Mouse (Mus musculus): ENCODE measurements around the gene Olfr288. TPM values are rescaled to one million over a fixed set of nuclear protein-coding genes. Genes with fewer than 3 reads are reported as not detected.

The Olfr288 gene
- polyA plus RNA-seq, 1 experiment from 2014 or later, result not detected

GRCm38 (mm10) chr15:98165525-98165924, 29.8 kb downstream of the Olfr288 start, which contains the start of gene Asb8:
TSS of gene Asb8 (minus strand) at chr15:98165625.
- Histone ChIP-seq H3K4me2 (ENCODE audit: low read length) (no peak within 1 kb of the TSS), H3K4me3 (ENCODE audit: control insufficient read depth in 1 of 2, insufficient read depth in 1 of 2, low read depth in 1 of 2, low read length in 2 of 2) (no peak within 1 kb of the TSS), H3K9ac (ENCODE audit: low read length) (no peak within 1 kb of the TSS), H3K36me3 (ENCODE audit: control insufficient read depth, insufficient read depth, low read length) (no peaks in the 10 kb centered on the region), H3K27ac (replicated peaks in 1 of 2; ENCODE audit: control insufficient read depth in 1 of 2, insufficient read depth in 1 of 2, low read depth in 2 of 2, low read length in 2 of 2) (no peak within 1 kb of the TSS), H3K9me3 (ENCODE audit: control insufficient read depth, low read length) (no peaks in the 10 kb centered on the region), H3K4me1 (ENCODE audit: control insufficient read depth in 2 of 2, insufficient read depth in 2 of 2, low read length in 2 of 2) (peaks cover 6 to 15% of the 10 kb centered on the region in 2 experiments), H3K27me3 (ENCODE audit: control insufficient read depth, insufficient read depth, low read length) (peaks cover 45% of the 10 kb centered on the region)
- ATAC-seq (ENCODE audit: insufficient number of reproducible peaks, insufficient read depth, low FRiP score, low read depth), result no peak
- 68% methylated on average over 5 of the region's 5 CpGs for WGBS

- Histone ChIP-seq H3K4me2 (ENCODE audit: low read length) (no peak overlapping the region), H3K9ac (ENCODE audit: low read length) (no peak overlapping the region), H3K27ac (replicated peaks in 1 of 2; ENCODE audit: control insufficient read depth in 1 of 2, insufficient read depth in 1 of 2, low read depth in 2 of 2, low read length in 2 of 2) (peak overlapping the region; percentile 52 to 64; a peak in 3 of 4 replicates), H3K9me3 (ENCODE audit: control insufficient read depth, low read length) (no peaks in the 10 kb centered on the region), H3K36me3 (ENCODE audit: control insufficient read depth, insufficient read depth, low read length) (no peaks in the 10 kb centered on the region), H3K27me3 (ENCODE audit: control insufficient read depth, insufficient read depth, low read length) (peaks cover 18% of the 10 kb centered on the region), H3K4me1 (ENCODE audit: control insufficient read depth in 2 of 2, insufficient read depth in 2 of 2, low read length in 2 of 2) (peaks cover 6 to 15% of the 10 kb centered on the region in 2 experiments), H3K4me3 (ENCODE audit: control insufficient read depth in 1 of 2, insufficient read depth in 1 of 2, low read depth in 1 of 2, low read length in 2 of 2) (no peak overlapping the region)
- WGBS, result 14% methylated on average over 4 of the region's 4 CpGs
- no peak for ATAC-seq (ENCODE audit: insufficient number of reproducible peaks, insufficient read depth, low FRiP score, low read depth)
Observed at GRCm38 (mm10) chr15:98162561-98162960, 32.8 kb downstream of the Olfr288 start.

- H3K36me3 ChIP-seq (ENCODE audit: control insufficient read depth, insufficient read depth, low read length), result no peaks in the 10 kb centered on the region
- no peak for ATAC-seq (ENCODE audit: insufficient number of reproducible peaks, insufficient read depth, low FRiP score, low read depth)
- no peak overlapping the region for H3K9ac ChIP-seq (ENCODE audit: low read length)
- peaks cover 6 to 8% of the 10 kb centered on the region in 2 experiments for H3K4me1 ChIP-seq (ENCODE audit: control insufficient read depth in 2 of 2, insufficient read depth in 2 of 2, low read length in 2 of 2)
- peaks cover 9% of the 10 kb centered on the region for H3K27me3 ChIP-seq (ENCODE audit: control insufficient read depth, insufficient read depth, low read length)
- H3K4me3 ChIP-seq (ENCODE audit: control insufficient read depth in 1 of 2, insufficient read depth in 1 of 2, low read depth in 1 of 2, low read length in 2 of 2), result no peak overlapping the region
- WGBS, result 68% methylated on average over 19 of the region's 19 CpGs
- H3K27ac ChIP-seq (replicated peaks in 1 of 2; ENCODE audit: control insufficient read depth in 1 of 2, insufficient read depth in 1 of 2, low read depth in 2 of 2, low read length in 2 of 2), result no peak overlapping the region
- no peaks in the 10 kb centered on the region for H3K9me3 ChIP-seq (ENCODE audit: control insufficient read depth, low read length)
- no peak overlapping the region for H3K4me2 ChIP-seq (ENCODE audit: low read length)
Observed at GRCm38 (mm10) chr15:98161026-98161805, 34.1 kb downstream of the Olfr288 start.

GRCm38 (mm10) chr15:98157253-98157652, 38.1 kb downstream of the Olfr288 start:
- H3K36me3 ChIP-seq (ENCODE audit: control insufficient read depth, insufficient read depth, low read length), result no peaks in the 10 kb centered on the region
- no peaks in the 10 kb centered on the region for H3K9me3 ChIP-seq (ENCODE audit: control insufficient read depth, low read length)
- H3K4me3 ChIP-seq (ENCODE audit: control insufficient read depth in 1 of 2, insufficient read depth in 1 of 2, low read depth in 1 of 2, low read length in 2 of 2), result no peak overlapping the region
- no peak overlapping the region for H3K9ac ChIP-seq (ENCODE audit: low read length)
- ATAC-seq (ENCODE audit: insufficient number of reproducible peaks, insufficient read depth, low FRiP score, low read depth), result no peak
- H3K27ac ChIP-seq (replicated peaks in 1 of 2; ENCODE audit: control insufficient read depth in 1 of 2, insufficient read depth in 1 of 2, low read depth in 2 of 2, low read length in 2 of 2), result no peak overlapping the region
- WGBS, result 46% methylated on average over 1 of the region's 1 CpGs
- peaks cover 3% of the 10 kb centered on the region in 2 experiments; a peak in 3 of 4 replicates for H3K4me1 ChIP-seq (ENCODE audit: control insufficient read depth in 2 of 2, insufficient read depth in 2 of 2, low read length in 2 of 2)
- no peak overlapping the region for H3K4me2 ChIP-seq (ENCODE audit: low read length)
- no peaks in the 10 kb centered on the region for H3K27me3 ChIP-seq (ENCODE audit: control insufficient read depth, insufficient read depth, low read length)

GRCm38 (mm10) chr15:98155944-98156343, 39.4 kb downstream of the Olfr288 start:
- H3K9me3 ChIP-seq (ENCODE audit: control insufficient read depth, low read length), result no peaks in the 10 kb centered on the region
- no peaks in the 10 kb centered on the region for H3K27me3 ChIP-seq (ENCODE audit: control insufficient read depth, insufficient read depth, low read length)
- no peaks in the 10 kb centered on the region for H3K36me3 ChIP-seq (ENCODE audit: control insufficient read depth, insufficient read depth, low read length)
- H3K4me3 ChIP-seq (ENCODE audit: control insufficient read depth in 1 of 2, insufficient read depth in 1 of 2, low read depth in 1 of 2, low read length in 2 of 2), result no peak overlapping the region
- ATAC-seq (ENCODE audit: insufficient number of reproducible peaks, insufficient read depth, low FRiP score, low read depth), result no peak
- H3K4me1 ChIP-seq (ENCODE audit: control insufficient read depth in 2 of 2, insufficient read depth in 2 of 2, low read length in 2 of 2), result no peaks in the 10 kb centered on the region; a peak in 1 of 4 replicates
- no peak overlapping the region for H3K4me2 ChIP-seq (ENCODE audit: low read length)
- WGBS, result 55% methylated on average over 4 of the region's 4 CpGs
- no peak overlapping the region for H3K27ac ChIP-seq (replicated peaks in 1 of 2; ENCODE audit: control insufficient read depth in 1 of 2, insufficient read depth in 1 of 2, low read depth in 2 of 2, low read length in 2 of 2)
- no peak overlapping the region for H3K9ac ChIP-seq (ENCODE audit: low read length)

- Histone ChIP-seq H3K27ac (replicated peaks in 1 of 2; ENCODE audit: control insufficient read depth in 1 of 2, insufficient read depth in 1 of 2, low read depth in 2 of 2, low read length in 2 of 2) (no peak overlapping the region), H3K36me3 (ENCODE audit: control insufficient read depth, insufficient read depth, low read length) (no peaks in the 10 kb centered on the region), H3K4me1 (ENCODE audit: control insufficient read depth in 2 of 2, insufficient read depth in 2 of 2, low read length in 2 of 2) (no peaks in the 10 kb centered on the region; a peak in 1 of 4 replicates), H3K4me3 (ENCODE audit: control insufficient read depth in 1 of 2, insufficient read depth in 1 of 2, low read depth in 1 of 2, low read length in 2 of 2) (no peak overlapping the region), H3K4me2 (ENCODE audit: low read length) (no peak overlapping the region), H3K27me3 (ENCODE audit: control insufficient read depth, insufficient read depth, low read length) (no peaks in the 10 kb centered on the region), H3K9ac (ENCODE audit: low read length) (no peak overlapping the region), H3K9me3 (ENCODE audit: control insufficient read depth, low read length) (no peaks in the 10 kb centered on the region)
- no peak for ATAC-seq (ENCODE audit: insufficient number of reproducible peaks, insufficient read depth, low FRiP score, low read depth)
- WGBS, result 90% methylated on average over 5 of the region's 5 CpGs
Observed at GRCm38 (mm10) chr15:98155272-98155671, 40.1 kb downstream of the Olfr288 start.

- no peaks in the 10 kb centered on the region for H3K36me3 ChIP-seq (ENCODE audit: control insufficient read depth, insufficient read depth, low read length)
- H3K9me3 ChIP-seq (ENCODE audit: control insufficient read depth, low read length), result no peaks in the 10 kb centered on the region
- H3K4me1 ChIP-seq (ENCODE audit: control insufficient read depth in 2 of 2, insufficient read depth in 2 of 2, low read length in 2 of 2), result peaks cover 0 to 2% of the 10 kb centered on the region in 2 experiments; a peak in 1 of 4 replicates
- no peaks in the 10 kb centered on the region for H3K27me3 ChIP-seq (ENCODE audit: control insufficient read depth, insufficient read depth, low read length)
- H3K27ac ChIP-seq (replicated peaks in 1 of 2; ENCODE audit: control insufficient read depth in 1 of 2, insufficient read depth in 1 of 2, low read depth in 2 of 2, low read length in 2 of 2), result no peak overlapping the region
- H3K4me2 ChIP-seq (ENCODE audit: low read length), result no peak overlapping the region
- no peak overlapping the region for H3K4me3 ChIP-seq (ENCODE audit: control insufficient read depth in 1 of 2, insufficient read depth in 1 of 2, low read depth in 1 of 2, low read length in 2 of 2)
- ATAC-seq (ENCODE audit: insufficient number of reproducible peaks, insufficient read depth, low FRiP score, low read depth), result no peak
- H3K9ac ChIP-seq (ENCODE audit: low read length), result no peak overlapping the region
- WGBS, result 66% methylated on average over 3 of the region's 3 CpGs
Observed at GRCm38 (mm10) chr15:98154631-98155030, 40.7 kb downstream of the Olfr288 start.
